Mouse (Mus musculus): ENCODE data around the gene Timm22.

GRCm38 (mm10) chr11:76361422-76361821 lies 45.3 kb upstream of the Timm22 start:
- TF ChIP-seq CTCF (conservative IDR thresholded peaks at IDR 0.05; ENCODE audit: insufficient read depth, insufficient read length, low read depth, low read length) (no peak), POLR2A (IDR thresholded peaks at IDR 0.05; ENCODE audit: low read depth, low read length) (no peak)

Measured in kidney, adult 2 months (tissue).